In genomic region chr1:84155585-84155930, GRCm38 (mm10) we compare ENCODE assay signal across 15 mouse cellular contexts.
DNase-seq lines count a peak whose midpoint lies in the region; ATAC-seq and TF ChIP-seq lines count a peak whose summit lies in the region.
"Had no signal": no experiment of that assay in that cellular context is flagged by ENCODE, and none has a peak within 500 bp of the region (broad histone marks: within the 10 kb centered on the region; RNA-seq: fewer than 3 reads in every experiment).

No protein-coding gene starts in this region.

- intact Hi-C loops in heart, postnatal 25 days (cut with DNase I): loop anchor here (10.0 kb wide), 1 partner anchor 129 kb away; no protein-coding TSS in a partner anchor

- no peaks in the 10 kb centered on the region for H3K9me3 ChIP-seq in forebrain, embryonic 10.5 days
- H3K9me3 ChIP-seq in hindbrain, embryonic 13.5 days: no peaks in the 10 kb centered on the region
- no peaks in the 10 kb centered on the region for H3K9me3 ChIP-seq in midbrain, embryonic 15.5 days
- H3K9me3 ChIP-seq: limb, embryonic 12.5 days had no signal

- no peak overlapping the region for H3K9ac ChIP-seq in hindbrain, embryonic 13.5 days
- no peak overlapping the region for H3K9ac ChIP-seq in midbrain, embryonic 15.5 days
- H3K9ac ChIP-seq: embryonic facial prominence, embryonic 12.5 days; limb, embryonic 12.5 days; liver, postnatal 0 days had no signal

- H3K4me3 ChIP-seq in forebrain, embryonic 10.5 days: no peak overlapping the region
- H3K4me3 ChIP-seq in hindbrain, embryonic 13.5 days: no peak overlapping the region
- no peak overlapping the region for H3K4me3 ChIP-seq in midbrain, embryonic 15.5 days
- H3K4me3 ChIP-seq: embryonic facial prominence, embryonic 12.5 days; limb, embryonic 12.5 days had no signal

- H3K4me2 ChIP-seq in hindbrain, embryonic 13.5 days: peak overlapping the region; percentile 13
- H3K4me2 ChIP-seq in midbrain, embryonic 15.5 days: peak overlapping the region; percentile 11; the same call in 1 of the 2 replicates
- H3K4me2 ChIP-seq: embryonic facial prominence, embryonic 12.5 days; limb, embryonic 12.5 days had no signal

- H3K27me3 ChIP-seq in forebrain, embryonic 10.5 days (ENCODE audit: poor library complexity, severe bottlenecking): no peaks in the 10 kb centered on the region
- no peaks in the 10 kb centered on the region for H3K27me3 ChIP-seq in hindbrain, embryonic 13.5 days
- H3K27me3 ChIP-seq in midbrain, embryonic 15.5 days (replicated peaks): no peaks in the 10 kb centered on the region
- H3K27me3 ChIP-seq: embryonic facial prominence, embryonic 12.5 days; limb, embryonic 12.5 days had no signal

- peaks cover 7% of the 10 kb centered on the region for H3K4me1 ChIP-seq in forebrain, embryonic 10.5 days
- H3K4me1 ChIP-seq in hindbrain, embryonic 13.5 days (replicated peaks): peaks cover 7% of the 10 kb centered on the region
- peaks cover 9% of the 10 kb centered on the region; the same call in 1 of the 2 replicates for H3K4me1 ChIP-seq in midbrain, embryonic 15.5 days
- H3K4me1 ChIP-seq: embryonic facial prominence, embryonic 12.5 days; limb, embryonic 12.5 days had no signal

- TF ChIP-seq POLR2A in brain, embryonic 14.5 days (IDR thresholded peaks at IDR 0.05; ENCODE audit: borderline replicate concordance, extremely low read depth, insufficient read depth, insufficient read length, poor library complexity, severe bottlenecking): no peak

- no peaks in the 10 kb centered on the region for H3K36me3 ChIP-seq in forebrain, embryonic 10.5 days (replicated peaks)
- H3K36me3 ChIP-seq in hindbrain, embryonic 13.5 days: peaks cover 11% of the 10 kb centered on the region
- no peaks in the 10 kb centered on the region for H3K36me3 ChIP-seq in midbrain, embryonic 15.5 days (replicated peaks)
- H3K36me3 ChIP-seq: embryonic facial prominence, embryonic 12.5 days; G1E; limb, embryonic 12.5 days had no signal

- WGBS in forebrain, embryonic 10.5 days: 44% methylated on average over 2 of the region's 2 CpGs
- 11% methylated on average over 2 of the region's 2 CpGs for WGBS in hindbrain, embryonic 13.5 days
- 2% methylated on average over 2 of the region's 2 CpGs for WGBS in midbrain, embryonic 15.5 days

- TF ChIP-seq CTCF in brain, embryonic 14.5 days (IDR thresholded peaks at IDR 0.05; ENCODE audit: borderline replicate concordance, extremely low read depth, insufficient read depth, insufficient read length): no peak

- DNase-seq in brain, embryonic 14.5 days (ENCODE audit: low read depth): peak; percentile 78
- DNase-seq in forebrain, embryonic 10.5 days (ENCODE audit: extremely low spot score, low spot score): no peak
- no peak for DNase-seq in thymus, postnatal 0 days (ENCODE audit: low spot score)
- DNase-seq in left cerebral cortex, adult 18-20 months (ENCODE audit: low spot score in 2 of 2): no peak
- no peak for DNase-seq in cerebellum, postnatal 10 days
- DNase-seq in heart, postnatal 25 days (ENCODE audit: low spot score): no peak
- DNase-seq: cerebellum, adult 11-12 months; liver, postnatal 0 days; right cerebral cortex, postnatal 25 days had no signal

- H3K27ac ChIP-seq in forebrain, embryonic 10.5 days: peak overlapping the region; percentile 58
- H3K27ac ChIP-seq in hindbrain, embryonic 13.5 days: peak overlapping the region; percentile 78
- H3K27ac ChIP-seq in midbrain, embryonic 15.5 days: peak overlapping the region; percentile 39
- H3K27ac ChIP-seq: embryonic facial prominence, embryonic 12.5 days; limb, embryonic 12.5 days; macrophage had no signal

- ATAC-seq in hindbrain, embryonic 13.5 days (ENCODE audit: low FRiP score): no peak
- ATAC-seq in midbrain, embryonic 15.5 days (replicated peaks): peak; percentile 57; the same call in 1 of the 2 replicates
- ATAC-seq: liver, postnatal 0 days had no signal
